In genomic region chr17:29503700-29504099, GRCm38 (mm10) we compare ENCODE assay signal across 17 mouse cellular contexts. TPM values are rescaled to one million over a fixed set of nuclear protein-coding genes. Genes with fewer than 3 reads are reported as not detected.
DNase-seq lines count a peak whose midpoint lies in the region; ATAC-seq and TF ChIP-seq lines count a peak whose summit lies in the region.
"Had no signal": no experiment of that assay in that cellular context is flagged by ENCODE, and none has a peak within 500 bp of the region (broad histone marks: within the 10 kb centered on the region; RNA-seq: fewer than 3 reads in every experiment).

No protein-coding gene starts in this region.

- no peak overlapping the region for H3K9ac ChIP-seq in kidney, embryonic 16.5 days (replicated peaks; ENCODE audit: low read length)
- no peak overlapping the region for H3K9ac ChIP-seq in neural tube, embryonic 15.5 days (replicated peaks)
- H3K9ac ChIP-seq: midbrain, embryonic 12.5 days; neural tube, embryonic 12.5 days had no signal

- peaks cover 12% of the 10 kb centered on the region for H3K4me1 ChIP-seq in kidney, embryonic 16.5 days (ENCODE audit: insufficient read depth, low read length)
- H3K4me1 ChIP-seq in neural tube, embryonic 15.5 days: peaks cover 9% of the 10 kb centered on the region
- H3K4me1 ChIP-seq: midbrain, embryonic 12.5 days; neural tube, embryonic 12.5 days had no signal

- H3K9me3 ChIP-seq in kidney, embryonic 16.5 days (ENCODE audit: low read length): no peaks in the 10 kb centered on the region
- no peaks in the 10 kb centered on the region for H3K9me3 ChIP-seq in neural tube, embryonic 15.5 days (replicated peaks)
- H3K9me3 ChIP-seq: midbrain, embryonic 12.5 days; neural tube, embryonic 12.5 days had no signal

- no peaks in the 10 kb centered on the region for H3K27me3 ChIP-seq in kidney, embryonic 16.5 days (ENCODE audit: insufficient read depth, low read length)
- no peaks in the 10 kb centered on the region for H3K27me3 ChIP-seq in neural tube, embryonic 15.5 days (replicated peaks)
- H3K27me3 ChIP-seq: neural tube, embryonic 12.5 days had no signal

- peak overlapping the region; percentile 51; the same call in 1 of the 2 replicates for H3K4me2 ChIP-seq in kidney, embryonic 16.5 days (replicated peaks; ENCODE audit: low read depth, low read length)
- no peak overlapping the region for H3K4me2 ChIP-seq in neural tube, embryonic 15.5 days
- H3K4me2 ChIP-seq: midbrain, embryonic 12.5 days had no signal

- no peak for DNase-seq in kidney, postnatal 14 days
- DNase-seq in 416B (ENCODE audit: low read depth) (peak; percentile 59), A20 (ENCODE audit: low read depth, low spot score) (peak; percentile 37)
- no peak for DNase-seq in brain, embryonic 14.5 days (ENCODE audit: low read depth)
- no peak for DNase-seq in embryo, embryonic 9.5 days (ENCODE audit: extremely low spot score)
- DNase-seq: cerebellum, postnatal 10 days; heart, postnatal 4 days; kidney, adult 11 months; layer of hippocampus, postnatal 36 days; retina, postnatal 1 day had no signal

- WGBS in kidney, embryonic 16.5 days: 84% methylated on average over 5 of the region's 5 CpGs
- WGBS in neural tube, embryonic 15.5 days: 85% methylated on average over 5 of the region's 5 CpGs

- H3K36me3 ChIP-seq in kidney, embryonic 16.5 days (ENCODE audit: insufficient read depth, low read length): no peaks in the 10 kb centered on the region
- H3K36me3 ChIP-seq in neural tube, embryonic 15.5 days: no peaks in the 10 kb centered on the region
- H3K36me3 ChIP-seq: midbrain, embryonic 12.5 days; neural tube, embryonic 12.5 days had no signal

- no peak overlapping the region for H3K27ac ChIP-seq in kidney, embryonic 16.5 days (ENCODE audit: low read length)
- H3K27ac ChIP-seq in neural tube, embryonic 15.5 days (replicated peaks): no peak overlapping the region
- H3K27ac ChIP-seq: midbrain, embryonic 12.5 days; neural tube, embryonic 12.5 days had no signal

- no peak overlapping the region for H3K4me3 ChIP-seq in kidney, embryonic 16.5 days (ENCODE audit: low read length)
- H3K4me3 ChIP-seq in neural tube, embryonic 15.5 days (replicated peaks): no peak overlapping the region
- H3K4me3 ChIP-seq: midbrain, embryonic 12.5 days; neural tube, embryonic 12.5 days had no signal

- no peak for ATAC-seq in kidney, embryonic 16.5 days (ENCODE audit: low FRiP score, low TSS enrichment)
- no peak for ATAC-seq in neural tube, embryonic 15.5 days (ENCODE audit: low FRiP score)
- ATAC-seq: forebrain, embryonic 16.5 days had no signal

- TF ChIP-seq CTCF in brain, embryonic 14.5 days (IDR thresholded peaks at IDR 0.05; ENCODE audit: borderline replicate concordance, extremely low read depth, insufficient read depth, insufficient read length): peak; percentile 16; the same call in 1 of the 2 replicates

- TF ChIP-seq POLR2A in brain, embryonic 14.5 days (IDR thresholded peaks at IDR 0.05; ENCODE audit: borderline replicate concordance, extremely low read depth, insufficient read depth, insufficient read length, poor library complexity, severe bottlenecking): no peak

RNA-seq across cellular contexts. Expression of gene Pim1, which starts 13.1 kb away (rescaled TPM):
- 12.5 and 14.5 TPM in 2 replicates for polyA plus RNA-seq in kidney, embryonic 16.5 days (2015; fragmentation: Nextera tagmentation; extraction: Ambion mirVana)
- polyA plus RNA-seq in brain, embryonic 14.5 days (2012; rRNA removed): 11.4 and 15.6 TPM in 2 replicates
- polyA plus RNA-seq in neural tube, embryonic 15.5 days (2015; fragmentation: Nextera tagmentation; extraction: Ambion mirVana): 9.0 and 15.8 TPM in 2 replicates

RNA-seq across cellular contexts. Expression of gene Gm17657, which starts 45.7 kb away (rescaled TPM):
- polyA plus RNA-seq in kidney, embryonic 16.5 days (2015; fragmentation: Nextera tagmentation; extraction: Ambion mirVana): not detected in 2 replicates
- polyA plus RNA-seq in brain, embryonic 14.5 days (2012; rRNA removed): not detected in 2 replicates
- polyA plus RNA-seq in neural tube, embryonic 15.5 days (2015; fragmentation: Nextera tagmentation; extraction: Ambion mirVana): not detected in 2 replicates
- polyA plus RNA-seq: embryonic facial prominence, embryonic 14.5 days; forebrain, embryonic 16.5 days; midbrain, embryonic 12.5 days; neural tube, embryonic 12.5 days; spleen, adult 2 months had no signal

RNA-seq across cellular contexts. Expression of gene Tbc1d22b, which starts 45.9 kb away (rescaled TPM):
- 16.7 and 19.1 TPM in 2 replicates for polyA plus RNA-seq in kidney, embryonic 16.5 days (2015; fragmentation: Nextera tagmentation; extraction: Ambion mirVana)
- polyA plus RNA-seq in brain, embryonic 14.5 days (2012; rRNA removed): 29.2 and 40.6 TPM in 2 replicates
- 25.7 and 29.4 TPM in 2 replicates for polyA plus RNA-seq in neural tube, embryonic 15.5 days (2015; fragmentation: Nextera tagmentation; extraction: Ambion mirVana)

RNA-seq across cellular contexts. Expression of gene Tmem217, which starts 48.5 kb away (rescaled TPM):
- polyA plus RNA-seq in kidney, embryonic 16.5 days (2015; fragmentation: Nextera tagmentation; extraction: Ambion mirVana): 0.79 and 0.89 TPM in 2 replicates
- 0.19 and 0.20 TPM in 2 replicates for polyA plus RNA-seq in brain, embryonic 14.5 days (2012; rRNA removed)
- 1.2 and 1.5 TPM in 2 replicates for polyA plus RNA-seq in neural tube, embryonic 15.5 days (2015; fragmentation: Nextera tagmentation; extraction: Ambion mirVana)
- polyA plus RNA-seq: spleen, adult 2 months had no signal

Comparison
In these comparisons a context has a peak if more than half of its experiments do, and no peak if none do; other contexts are left out.
1. DNase-seq: peak in 416B (single experiment) and A20 (single experiment); none in kidney, postnatal 14 days (single experiment), brain, embryonic 14.5 days (single experiment) and embryo, embryonic 9.5 days (single experiment).